Mouse (Mus musculus): Measurements from ENCODE around the gene Snx27. TPM values are rescaled to one million over a fixed set of nuclear protein-coding genes. Genes with fewer than 3 reads are reported as not detected.

The Snx27 gene
- total and polyA plus RNA-seq, 3 experiments, result 36.9 to 123 (median 45.4) TPM

GRCm38 (mm10) chr3:94487581-94487980 lies 94.9 kb downstream of the Snx27 start:
- TF ChIP-seq RAD21 (IDR thresholded peaks at IDR 0.05; ENCODE audit: low read depth, low read length), result no peak
- no peak for TF ChIP-seq ZKSCAN1 (IDR thresholded peaks at IDR 0.05; ENCODE audit: low read depth, low read length)
- TF ChIP-seq ELF1 (IDR thresholded peaks at IDR 0.05; ENCODE audit: low read depth, low read length), result no peak
- TF ChIP-seq ZC3H11A (IDR thresholded peaks at IDR 0.05; ENCODE audit: low read depth, low read length), result no peak
- TF ChIP-seq RCOR1 (IDR thresholded peaks at IDR 0.05; ENCODE audit: low read depth, low read length), result no peak
- no peak for TF ChIP-seq KAT2A (conservative IDR thresholded peaks at IDR 0.05; ENCODE audit: low read depth, low read length)
- TF ChIP-seq UBTF (IDR thresholded peaks at IDR 0.05; ENCODE audit: borderline replicate concordance, insufficient read depth, low read depth, low read length), result no peak
- TF ChIP-seq EP300 (IDR thresholded peaks at IDR 0.05; ENCODE audit: low read depth in 1 of 2, low read length in 2 of 2), result no peak
- TF ChIP-seq NELFE (IDR thresholded peaks at IDR 0.05; ENCODE audit: low read depth, low read length), result no peak
- TF ChIP-seq TBP (IDR thresholded peaks at IDR 0.05; ENCODE audit: low read depth, low read length), result no peak
- TF ChIP-seq CHD1 (IDR thresholded peaks at IDR 0.05; ENCODE audit: low read depth, low read length), result no peak
- no peak for TF ChIP-seq USF2 (IDR thresholded peaks at IDR 0.05; ENCODE audit: borderline replicate concordance in 1 of 2, insufficient read depth in 1 of 2, low read depth in 1 of 2, low read length in 2 of 2)
- TF ChIP-seq MAFK (IDR thresholded peaks at IDR 0.05; ENCODE audit: borderline replicate concordance, low read depth, low read length), result no peak
- TF ChIP-seq BHLHE40 (IDR thresholded peaks at IDR 0.05; ENCODE audit: borderline replicate concordance, low read depth, low read length), result no peak
- TF ChIP-seq HCFC1 (IDR thresholded peaks at IDR 0.05; ENCODE audit: low read depth, low read length), result no peak
- no peak for TF ChIP-seq MAZ (IDR thresholded peaks at IDR 0.05; ENCODE audit: low read depth, low read length)
- TF ChIP-seq TAL1 (IDR thresholded peaks at IDR 0.05; ENCODE audit: low read length), result no peak
- no peaks in the 10 kb centered on the region for H3K27me3 ChIP-seq (ENCODE audit: control insufficient read depth in 1 of 2, insufficient read depth in 2 of 2, low read length in 2 of 2)
- peaks cover 0 to 19% of the 10 kb centered on the region in 2 experiments; a peak in 2 of 4 replicates for H3K4me1 ChIP-seq (ENCODE audit: control insufficient read depth in 1 of 2, insufficient read depth in 2 of 2, low read length in 2 of 2)
- no peaks in the 10 kb centered on the region for H3K9me3 ChIP-seq (replicated peaks; ENCODE audit: insufficient read depth, low read length)
- H3K36me3 ChIP-seq (ENCODE audit: control insufficient read depth in 1 of 2, insufficient read depth in 2 of 2, low read length in 2 of 2), result peaks cover 0 to 8% of the 10 kb centered on the region in 2 experiments; a peak in 2 of 4 replicates
- no peak overlapping the region for H3K9ac ChIP-seq (ENCODE audit: control insufficient read depth, low read depth, low read length, poor library complexity, severe bottlenecking)
- no peak overlapping the region for H3K27ac ChIP-seq (ENCODE audit: control insufficient read depth, low read depth, low read length)
- no peaks in the 10 kb centered on the region for H3K79me2 ChIP-seq (ENCODE audit: control insufficient read depth, insufficient read depth, low read length, poor library complexity)
- H3K4me3 ChIP-seq (ENCODE audit: control insufficient read depth in 1 of 2, insufficient read depth in 1 of 2, low read depth in 2 of 2, low read length in 2 of 2), result no peak overlapping the region
- no peak for DNase-seq (ENCODE audit: low read depth, low spot score)

GRCm38 (mm10) chr3:94485922-94486321 lies 96.6 kb downstream of the Snx27 start:
- peaks cover 3 to 32% of the 10 kb centered on the region in 2 experiments; a peak in 3 of 4 replicates for H3K4me1 ChIP-seq (ENCODE audit: control insufficient read depth in 1 of 2, insufficient read depth in 2 of 2, low read length in 2 of 2)
- H3K9me3 ChIP-seq (replicated peaks; ENCODE audit: insufficient read depth, low read length), result no peaks in the 10 kb centered on the region
- peaks cover 0 to 13% of the 10 kb centered on the region in 2 experiments; a peak in 2 of 4 replicates for H3K36me3 ChIP-seq (ENCODE audit: control insufficient read depth in 1 of 2, insufficient read depth in 2 of 2, low read length in 2 of 2)
- H3K9ac ChIP-seq (ENCODE audit: control insufficient read depth, low read depth, low read length, poor library complexity, severe bottlenecking), result no peak overlapping the region
- H3K4me3 ChIP-seq (ENCODE audit: control insufficient read depth in 1 of 2, insufficient read depth in 1 of 2, low read depth in 2 of 2, low read length in 2 of 2), result no peak overlapping the region
- no peaks in the 10 kb centered on the region for H3K79me2 ChIP-seq (ENCODE audit: control insufficient read depth, insufficient read depth, low read length, poor library complexity)
- H3K27me3 ChIP-seq (ENCODE audit: control insufficient read depth in 1 of 2, insufficient read depth in 2 of 2, low read length in 2 of 2), result no peaks in the 10 kb centered on the region
- DNase-seq (ENCODE audit: low read depth, low spot score), result no peak
- TF ChIP-seq ZMIZ1 (IDR thresholded peaks at IDR 0.05; ENCODE audit: low read depth, low read length) (no peak), GATA1 (IDR thresholded peaks at IDR 0.05; ENCODE audit: low read depth, low read length) (no peak), NELFE (IDR thresholded peaks at IDR 0.05; ENCODE audit: low read depth, low read length) (no peak), EP300 (IDR thresholded peaks at IDR 0.05; ENCODE audit: low read depth in 1 of 2, low read length in 2 of 2) (no peak), CHD1 (IDR thresholded peaks at IDR 0.05; ENCODE audit: low read depth, low read length) (no peak), UBTF (IDR thresholded peaks at IDR 0.05; ENCODE audit: borderline replicate concordance, insufficient read depth, low read depth, low read length) (no peak), TAL1 (IDR thresholded peaks at IDR 0.05; ENCODE audit: low read length) (no peak), SIN3A (IDR thresholded peaks at IDR 0.05; ENCODE audit: low read length) (no peak), RCOR1 (IDR thresholded peaks at IDR 0.05; ENCODE audit: low read depth, low read length) (no peak), BHLHE40 (IDR thresholded peaks at IDR 0.05; ENCODE audit: borderline replicate concordance, low read depth, low read length) (no peak), JUND (IDR thresholded peaks at IDR 0.05; ENCODE audit: low read depth, low read length) (no peak), MYC (IDR thresholded peaks at IDR 0.05; ENCODE audit: low read depth, low read length) (no peak), HCFC1 (IDR thresholded peaks at IDR 0.05; ENCODE audit: low read depth, low read length) (no peak), CTCF (IDR thresholded peaks at IDR 0.05 in 2 of 3, conservative IDR thresholded peaks at IDR 0.05 in 1 of 3; ENCODE audit: control insufficient read depth in 1 of 3, insufficient read depth in 1 of 3, low read depth in 2 of 3, low read length in 3 of 3, poor library complexity in 1 of 3, severe bottlenecking in 1 of 3) (no peak), MEF2A (IDR thresholded peaks at IDR 0.05; ENCODE audit: extremely low read depth, insufficient replicate concordance, low read depth, low read length, poor library complexity, severe bottlenecking) (no peak), RAD21 (IDR thresholded peaks at IDR 0.05; ENCODE audit: low read depth, low read length) (no peak)
- H3K27ac ChIP-seq (ENCODE audit: control insufficient read depth, low read depth, low read length), result no peak overlapping the region

All from MEL (cell line).